Mouse (Mus musculus) kidney, adult 2 months (tissue): ENCODE measurements around the gene Tex37.

Experiments used
- CTCF ChIP-seq: fragments of 200-500 bp; conservative IDR thresholded peaks from 2 replicates; pipeline ENCODE4 v1.5.1; 2011; ENCODE audit warnings: low read depth, mild to moderate bottlenecking, control low read depth, low read length, moderate library complexity, mixed read lengths; ENCODE audit not compliant: insufficient read depth, insufficient read length
- POLR2A ChIP-seq: fragments of 200-500 bp; IDR thresholded peaks from one replicate; pipeline ENCODE4 v1.6.1; 2011; ENCODE audit warnings: low read depth, low read length, control low read depth

DNA sequence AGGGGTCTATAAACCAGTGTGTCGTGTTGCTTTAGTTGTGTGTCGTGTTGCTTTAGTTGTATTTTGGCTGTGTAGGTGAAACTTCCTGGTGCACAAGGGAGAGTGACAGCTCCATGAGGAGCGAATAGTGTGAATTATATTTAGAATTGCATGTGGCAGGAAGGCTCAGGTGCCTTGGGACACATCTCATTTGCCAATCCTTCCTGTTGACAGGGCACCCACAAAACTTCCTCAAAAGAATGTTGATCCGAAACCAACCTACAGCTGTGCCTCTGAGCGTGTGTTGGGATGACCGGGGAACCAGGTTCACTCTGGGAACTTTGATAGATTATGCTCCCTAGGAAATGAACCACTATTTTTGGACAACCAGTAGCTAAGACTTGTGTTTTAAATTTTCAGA lies 54.4 kb downstream of the Tex37 start:
- no peak for TF ChIP-seq CTCF
- no peak for TF ChIP-seq POLR2A
